Mouse (Mus musculus): ENCODE measurements around the gene Piezo1. TPM values are rescaled to one million over a fixed set of nuclear protein-coding genes. Genes with fewer than 3 reads are reported as not detected.

Piezo1 gene
- polyA plus RNA-seq, 1 experiment from 2014 or later: 15.6 TPM

GRCm38 (mm10) chr8:122433269-122433905 is 117.7 kb downstream of the Piezo1 start:
- H3K9me3 ChIP-seq (ENCODE audit: control insufficient read depth, low read depth, low read length): no peaks in the 10 kb centered on the region
- peak overlapping the region; percentile 54; the same call in 1 of the 2 replicates for H3K4me3 ChIP-seq (ENCODE audit: low read depth, low read length)
- no peaks in the 10 kb centered on the region for H3K27me3 ChIP-seq (ENCODE audit: control insufficient read depth, insufficient read depth, low read length)
- H3K4me1 ChIP-seq (ENCODE audit: control insufficient read depth, insufficient read depth, low read length): peaks cover 21% of the 10 kb centered on the region
- peaks cover 13% of the 10 kb centered on the region for H3K36me3 ChIP-seq (ENCODE audit: control insufficient read depth, insufficient read depth, low read length)
- H3K27ac ChIP-seq (ENCODE audit: low read length): no peak overlapping the region; the same call in 1 of the 2 replicates
- peak; percentile 53 for ATAC-seq (ENCODE audit: insufficient number of reproducible peaks, insufficient read depth, low FRiP score, low read depth)
- WGBS: 66% methylated on average over 11 of the region's 11 CpGs
- H3K9ac ChIP-seq (replicated peaks; ENCODE audit: low read depth, low read length): no peak overlapping the region
- peak overlapping the region; percentile 75 for H3K4me2 ChIP-seq (replicated peaks; ENCODE audit: low read depth, low read length)

GRCm38 (mm10) chr8:122432443-122433268 is 118.5 kb downstream of the Piezo1 start, which contains the start of gene Cyba:
TSS of gene Cyba (minus strand) at chr8:122432930.
- Histone ChIP-seq H3K9me3 (ENCODE audit: control insufficient read depth, low read depth, low read length) (no peaks in the 10 kb centered on the region), H3K9ac (replicated peaks; ENCODE audit: low read depth, low read length) (peak within 1 kb of the TSS; percentile 71), H3K4me1 (ENCODE audit: control insufficient read depth, insufficient read depth, low read length) (peaks cover 17% of the 10 kb centered on the region), H3K4me2 (replicated peaks; ENCODE audit: low read depth, low read length) (peak within 1 kb of the TSS; percentile 75), H3K4me3 (ENCODE audit: low read depth, low read length) (peak within 1 kb of the TSS; percentile 54), H3K27ac (ENCODE audit: low read length) (peak within 1 kb of the TSS; percentile 44), H3K36me3 (ENCODE audit: control insufficient read depth, insufficient read depth, low read length) (peaks cover 10% of the 10 kb centered on the region), H3K27me3 (ENCODE audit: control insufficient read depth, insufficient read depth, low read length) (no peaks in the 10 kb centered on the region)
- ATAC-seq (ENCODE audit: insufficient number of reproducible peaks, insufficient read depth, low FRiP score, low read depth): peak; percentile 85
- WGBS: 3% methylated on average over 45 of the region's 45 CpGs

Small RNA genes lying within 50 kb of the gene (microRNA-seq; reads per million reads assigned to microRNA genes)
- not detected for gene Gm24366

Other genes starting within 250 kb of the Piezo1 start
- not detected in 2 replicates for gene Trhr2, start 190.6 kb downstream of the Piezo1 start, polyA plus RNA-seq (2014; fragmentation: Nextera tagmentation; extraction: Ambion mirVana)
- 30.5 and 34.8 TPM in 2 replicates for gene Zc3h18, start 174.7 kb downstream of the Piezo1 start, polyA plus RNA-seq (2014; fragmentation: Nextera tagmentation; extraction: Ambion mirVana)
- gene Il17c, start 129.3 kb downstream of the Piezo1 start, polyA plus RNA-seq (2014; fragmentation: Nextera tagmentation; extraction: Ambion mirVana): 0.36 TPM in 1 of 2 replicates, not detected in the other
- 202 and 217 TPM in 2 replicates for gene Cyba, start 118.4 kb downstream of the Piezo1 start, polyA plus RNA-seq (2014; fragmentation: Nextera tagmentation; extraction: Ambion mirVana)
- gene Mvd, start 107.9 kb downstream of the Piezo1 start, polyA plus RNA-seq (2014; fragmentation: Nextera tagmentation; extraction: Ambion mirVana): 38.3 and 42.1 TPM in 2 replicates
- 0.39 and 0.46 TPM in 2 replicates for gene Snai3, start 90.6 kb downstream of the Piezo1 start, polyA plus RNA-seq (2014; fragmentation: Nextera tagmentation; extraction: Ambion mirVana)
- 31.5 and 34.3 TPM in 2 replicates for gene Rnf166, start 75.3 kb downstream of the Piezo1 start, polyA plus RNA-seq (2014; fragmentation: Nextera tagmentation; extraction: Ambion mirVana)
- gene Ctu2, start 75.2 kb downstream of the Piezo1 start, polyA plus RNA-seq (2014; fragmentation: Nextera tagmentation; extraction: Ambion mirVana): 46.4 and 54.0 TPM in 2 replicates
- 34.8 and 36.4 TPM in 2 replicates for gene Cdt1, start 16.7 kb upstream of the Piezo1 start, polyA plus RNA-seq (2014; fragmentation: Nextera tagmentation; extraction: Ambion mirVana)
- gene Aprt, start 25.6 kb upstream of the Piezo1 start, polyA plus RNA-seq (2014; fragmentation: Nextera tagmentation; extraction: Ambion mirVana): 394 and 436 TPM in 2 replicates
- gene Galns, start 60.1 kb upstream of the Piezo1 start, polyA plus RNA-seq (2014; fragmentation: Nextera tagmentation; extraction: Ambion mirVana): 12.6 and 14.6 TPM in 2 replicates
- 55.9 and 66.9 TPM in 2 replicates for gene Trappc2l, start 60.3 kb upstream of the Piezo1 start, polyA plus RNA-seq (2014; fragmentation: Nextera tagmentation; extraction: Ambion mirVana)
- gene Pabpn1l, start 71.4 kb upstream of the Piezo1 start, polyA plus RNA-seq (2014; fragmentation: Nextera tagmentation; extraction: Ambion mirVana): not detected in 2 replicates
- 4.1 and 4.4 TPM in 2 replicates for gene Cbfa2t3, start 147.8 kb upstream of the Piezo1 start, polyA plus RNA-seq (2014; fragmentation: Nextera tagmentation; extraction: Ambion mirVana)
- 15.9 and 20.8 TPM in 2 replicates for gene Acsf3, start 224.2 kb upstream of the Piezo1 start, polyA plus RNA-seq (2014; fragmentation: Nextera tagmentation; extraction: Ambion mirVana)

Measured in stomach, embryonic 14.5 days (tissue).